Mouse (Mus musculus): ENCODE data around the gene Ramp3. TPM values are rescaled to one million over a fixed set of nuclear protein-coding genes. Genes with fewer than 3 reads are reported as not detected.

The Ramp3 gene
- polyA plus RNA-seq, 1 experiment from 2014 or later, result 9.3 TPM

Other genes starting within 250 kb of the Ramp3 start
- gene Ppia, start 243.1 kb upstream of the Ramp3 start, polyA plus RNA-seq (2014; fragmentation: Nextera tagmentation; extraction: Ambion mirVana), result 5,694 and 5,748 TPM in 2 replicates
- 510 and 552 TPM in 2 replicates for gene H2afv, start 214.1 kb upstream of the Ramp3 start, polyA plus RNA-seq (2014; fragmentation: Nextera tagmentation; extraction: Ambion mirVana)
- 25.7 and 26.2 TPM in 2 replicates for gene Purb, start 182.6 kb upstream of the Ramp3 start, polyA plus RNA-seq (2014; fragmentation: Nextera tagmentation; extraction: Ambion mirVana)
- 1.3 TPM in 2 replicates for gene Myo1g, start 137.6 kb upstream of the Ramp3 start, polyA plus RNA-seq (2014; fragmentation: Nextera tagmentation; extraction: Ambion mirVana)
- 87.0 and 90.6 TPM in 2 replicates for gene Ccm2, start 111.6 kb upstream of the Ramp3 start, polyA plus RNA-seq (2014; fragmentation: Nextera tagmentation; extraction: Ambion mirVana)
- 5.7 and 9.0 TPM in 2 replicates for gene Nacad, start 52.5 kb upstream of the Ramp3 start, polyA plus RNA-seq (2014; fragmentation: Nextera tagmentation; extraction: Ambion mirVana)
- gene Tbrg4, start 32.5 kb upstream of the Ramp3 start, polyA plus RNA-seq (2014; fragmentation: Nextera tagmentation; extraction: Ambion mirVana), result 52.1 and 58.0 TPM in 2 replicates
- gene Wap, start 19.9 kb upstream of the Ramp3 start, polyA plus RNA-seq (2014; fragmentation: Nextera tagmentation; extraction: Ambion mirVana), result not detected in 2 replicates
- not detected in 2 replicates for gene Gm11983, start 179.1 kb downstream of the Ramp3 start, polyA plus RNA-seq (2014; fragmentation: Nextera tagmentation; extraction: Ambion mirVana)